Mouse (Mus musculus) stomach, embryonic 16.5 days (tissue): ENCODE data around the gene Setd1b. TPM values are rescaled to one million over a fixed set of nuclear protein-coding genes. Genes with fewer than 3 reads are reported as not detected.

Experiments used
- ATAC-seq: fragments of 200-750 bp; cut with Nextera tagmentation; 2 replicates; pipeline ENCODE4 v1.8.0; 2017; ENCODE audit warnings: moderate number of reproducible peaks, moderate TSS enrichment; ENCODE audit not compliant: insufficient read depth, low FRiP score
- H3K27ac ChIP-seq: fragments of 300-500 bp; sonication (generic); 2 replicates; pipeline ENCODE4 v1.5.1; 2014; ENCODE audit warnings: low read length
- H3K27me3 ChIP-seq: fragments of 300-500 bp; sonication (generic); 2 replicates; pipeline ENCODE4 v1.6.1; 2014; ENCODE audit warnings: low read length, control low read depth, mixed read lengths; ENCODE audit not compliant: control insufficient read depth, insufficient read depth
- H3K36me3 ChIP-seq: fragments of 300-500 bp; sonication (generic); 2 replicates; pipeline ENCODE4 v1.6.1; 2014; ENCODE audit warnings: low read length; ENCODE audit not compliant: control insufficient read depth, insufficient read depth
- H3K4me1 ChIP-seq: fragments of 300-500 bp; sonication (generic); 2 replicates; pipeline ENCODE4 v1.6.1; 2014; ENCODE audit warnings: low read length, control low read depth, mixed read lengths; ENCODE audit not compliant: control insufficient read depth, insufficient read depth
- H3K4me2 ChIP-seq: fragments of 300-500 bp; sonication (generic); 2 replicates; pipeline ENCODE4 v1.6.1; 2014; ENCODE audit warnings: low read depth, low read length, mixed read lengths
- H3K4me3 ChIP-seq: fragments of 300-500 bp; sonication (generic); replicated peaks from 2 replicates; pipeline ENCODE4 v1.5.1; 2014; ENCODE audit warnings: mild to moderate bottlenecking, low read length
- H3K9ac ChIP-seq: fragments of 300-500 bp; sonication (generic); 2 replicates; pipeline ENCODE4 v1.6.1; 2014; ENCODE audit warnings: low read length
- H3K9me3 ChIP-seq: fragments of 300-500 bp; sonication (generic); replicated peaks from 2 replicates; pipeline ENCODE4 v1.6.1; 2016; ENCODE audit warnings: low read length, control low read depth; ENCODE audit not compliant: control insufficient read depth
- WGBS: fragments of 180-500 bp; shearing (Covaris S2); extraction: QIAGEN DNeasy Blood & Tissue Kit; methylation state at CpG from one replicate; pipeline ENCODE4 v1.1.7; 2014; 5-methylcytosine and 5-hydroxymethylcytosine counted together
- polyA plus RNA-seq: library from polyadenylated mRNA; unstranded; fragments of >200 nt; fragmentation: Nextera tagmentation; extraction: Ambion mirVana; gene quantifications from 2 replicates; pipeline ENCODE4 v1.2.1, GENCODE M21; 2015

The Setd1b gene
- polyA plus RNA-seq, 1 experiment from 2014 or later = 7.7 TPM

GRCm38 (mm10) chr5:123109452-123110203, 32.4 kb upstream of the Setd1b start:
- Histone ChIP-seq H3K27ac (no peak overlapping the region), H3K4me1 (peaks cover 7% of the 10 kb centered on the region), H3K27me3 (no peaks in the 10 kb centered on the region), H3K9ac (no peak overlapping the region), H3K4me2 (peak overlapping the region; percentile 29), H3K36me3 (no peaks in the 10 kb centered on the region), H3K4me3 (no peak overlapping the region), H3K9me3 (no peaks in the 10 kb centered on the region)
- no peak for ATAC-seq
- 39% methylated on average over 13 of the region's 13 CpGs for WGBS

- H3K4me3 ChIP-seq = no peak overlapping the region
- no peak for ATAC-seq
- H3K4me2 ChIP-seq = no peak overlapping the region
- H3K27me3 ChIP-seq = no peaks in the 10 kb centered on the region
- peaks cover 7% of the 10 kb centered on the region for H3K4me1 ChIP-seq
- no peaks in the 10 kb centered on the region for H3K36me3 ChIP-seq
- no peak overlapping the region for H3K9ac ChIP-seq
- 71% methylated on average over 13 of the region's 13 CpGs for WGBS
- H3K27ac ChIP-seq = no peak overlapping the region
- no peaks in the 10 kb centered on the region for H3K9me3 ChIP-seq
Observed at GRCm38 (mm10) chr5:123110296-123110721, 31.7 kb upstream of the Setd1b start.

- Histone ChIP-seq H3K4me2 (no peak overlapping the region), H3K4me3 (no peak overlapping the region), H3K9ac (no peak overlapping the region), H3K27ac (no peak overlapping the region), H3K27me3 (no peaks in the 10 kb centered on the region), H3K9me3 (no peaks in the 10 kb centered on the region), H3K4me1 (peaks cover 6% of the 10 kb centered on the region), H3K36me3 (no peaks in the 10 kb centered on the region)
- no peak for ATAC-seq
- WGBS = 63% methylated on average over 11 of the region's 11 CpGs
Observed at GRCm38 (mm10) chr5:123114109-123114508, 27.9 kb upstream of the Setd1b start.

- 23% methylated on average over 7 of the region's 7 CpGs for WGBS
- no peaks in the 10 kb centered on the region for H3K27me3 ChIP-seq
- no peak overlapping the region for H3K4me3 ChIP-seq
- no peak for ATAC-seq
- no peaks in the 10 kb centered on the region for H3K36me3 ChIP-seq
- H3K9me3 ChIP-seq = no peaks in the 10 kb centered on the region
- H3K4me1 ChIP-seq = no peaks in the 10 kb centered on the region; the same call in 1 of the 2 replicates
- H3K4me2 ChIP-seq = no peak overlapping the region
- no peak overlapping the region for H3K9ac ChIP-seq
- H3K27ac ChIP-seq = no peak overlapping the region
Observed at GRCm38 (mm10) chr5:123114924-123115323, 27.1 kb upstream of the Setd1b start.

- Histone ChIP-seq H3K36me3 (no peaks in the 10 kb centered on the region), H3K4me2 (no peak overlapping the region), H3K27ac (no peak overlapping the region), H3K9ac (no peak overlapping the region), H3K4me1 (no peaks in the 10 kb centered on the region), H3K4me3 (no peak overlapping the region), H3K27me3 (no peaks in the 10 kb centered on the region), H3K9me3 (no peaks in the 10 kb centered on the region)
- ATAC-seq = no peak
- WGBS = 65% methylated on average over 8 of the region's 8 CpGs
Observed at GRCm38 (mm10) chr5:123116080-123116479, 25.9 kb upstream of the Setd1b start.

GRCm38 (mm10) chr5:123117257-123117656, 24.7 kb upstream of the Setd1b start:
- Histone ChIP-seq H3K27ac (no peak overlapping the region), H3K9ac (no peak overlapping the region), H3K9me3 (no peaks in the 10 kb centered on the region), H3K4me3 (no peak overlapping the region), H3K27me3 (no peaks in the 10 kb centered on the region), H3K36me3 (no peaks in the 10 kb centered on the region), H3K4me2 (no peak overlapping the region), H3K4me1 (no peaks in the 10 kb centered on the region)
- WGBS = 21% methylated on average over 10 of the region's 10 CpGs
- peak; percentile 70; the same call in 1 of the 2 replicates for ATAC-seq

GRCm38 (mm10) chr5:123117773-123118172, 24.2 kb upstream of the Setd1b start:
- Histone ChIP-seq H3K4me2 (no peak overlapping the region), H3K9ac (no peak overlapping the region), H3K4me1 (no peaks in the 10 kb centered on the region), H3K27ac (no peak overlapping the region), H3K9me3 (no peaks in the 10 kb centered on the region), H3K27me3 (no peaks in the 10 kb centered on the region), H3K4me3 (no peak overlapping the region), H3K36me3 (no peaks in the 10 kb centered on the region)
- WGBS = 70% methylated on average over 8 of the region's 8 CpGs
- no peak for ATAC-seq

GRCm38 (mm10) chr5:123118826-123119225, 23.2 kb upstream of the Setd1b start:
- H3K9me3 ChIP-seq = no peaks in the 10 kb centered on the region
- no peaks in the 10 kb centered on the region for H3K4me1 ChIP-seq
- ATAC-seq = no peak
- 67% methylated on average over 10 of the region's 10 CpGs for WGBS
- H3K36me3 ChIP-seq = no peaks in the 10 kb centered on the region
- H3K9ac ChIP-seq = no peak overlapping the region
- no peaks in the 10 kb centered on the region for H3K27me3 ChIP-seq
- H3K27ac ChIP-seq = no peak overlapping the region
- H3K4me2 ChIP-seq = no peak overlapping the region
- no peak overlapping the region for H3K4me3 ChIP-seq

GRCm38 (mm10) chr5:123120624-123121215, 21.3 kb upstream of the Setd1b start:
- Histone ChIP-seq H3K27ac (no peak overlapping the region), H3K9me3 (no peaks in the 10 kb centered on the region), H3K4me3 (no peak overlapping the region), H3K27me3 (no peaks in the 10 kb centered on the region), H3K4me2 (no peak overlapping the region), H3K9ac (no peak overlapping the region), H3K36me3 (no peaks in the 10 kb centered on the region), H3K4me1 (no peaks in the 10 kb centered on the region)
- 68% methylated on average over 7 of the region's 7 CpGs for WGBS
- ATAC-seq = no peak
